Mouse (Mus musculus) left cerebral cortex, postnatal 4 days (tissue): Measurements from ENCODE around the gene Pdk4. TPM values are rescaled to one million over a fixed set of nuclear protein-coding genes. Genes with fewer than 3 reads are reported as not detected.

ENCODE experiments used
- DNase-seq: peaks from one replicate; pipeline ENCODE4 v3.0.0-alpha.2; 2022
- intact Hi-C: fragments of 180-260 bp; cut with DNase I; formaldehyde crosslinking; loops from one replicate; pipeline ENCODE4 v1.15.1; 2025
- total RNA-seq, 2 experiments: library from RNA; stranded (reverse); gene quantifications; 2 replicates each; pipeline ENCODE4 v1.2.3; 2021

Pdk4 gene
- 1 to 10 TPM; 4.4 to 6.6 TPM for total RNA-seq

- intact Hi-C loops, result no loop called here
- DNase-seq, result peak; percentile 66
Measured at GRCm38 (mm10) chr6:5495961-5496853, at the start of gene Pdk4. Pdk4 (minus strand) TSS chr6:5496309.

- intact Hi-C loops, result no loop called here
Measured at GRCm38 (mm10) chr6:5537855-5538365, 41.8 kb upstream of the Pdk4 start.

GRCm38 (mm10) chr6:5535754-5536153 lies 39.6 kb upstream of the Pdk4 start:
- no peak for DNase-seq
- intact Hi-C loops, result no loop called here

More at GRCm38 (mm10) chr6:5537855-5538365, 41.8 kb upstream of the Pdk4 start:
- DNase-seq, result no peak

- intact Hi-C loops, result no loop called here
Measured at GRCm38 (mm10) chr6:5517091-5517490, 21.0 kb upstream of the Pdk4 start.

GRCm38 (mm10) chr6:5509757-5510156 lies 13.6 kb upstream of the Pdk4 start:
- DNase-seq, result no peak
- intact Hi-C loops, result no loop called here

More at GRCm38 (mm10) chr6:5517091-5517490, 21.0 kb upstream of the Pdk4 start:
- DNase-seq, result no peak

GRCm38 (mm10) chr6:5509303-5509702 lies 13.2 kb upstream of the Pdk4 start:
- no peak for DNase-seq
- intact Hi-C loops, result no loop called here

GRCm38 (mm10) chr6:5507821-5508220 lies 11.7 kb upstream of the Pdk4 start:
- intact Hi-C loops, result no loop called here
- no peak for DNase-seq

GRCm38 (mm10) chr6:5506271-5506670 lies 10.2 kb upstream of the Pdk4 start:
- intact Hi-C loops, result no loop called here

GRCm38 (mm10) chr6:5502810-5503209 lies 6.7 kb upstream of the Pdk4 start:
- no peak for DNase-seq
- intact Hi-C loops, result no loop called here

More at GRCm38 (mm10) chr6:5506271-5506670, 10.2 kb upstream of the Pdk4 start:
- no peak for DNase-seq

GRCm38 (mm10) chr6:5501551-5501950 lies 5.4 kb upstream of the Pdk4 start:
- DNase-seq, result no peak
- intact Hi-C loops, result no loop called here

GRCm38 (mm10) chr6:5498740-5499139 lies 2.6 kb upstream of the Pdk4 start:
- no peak for DNase-seq
- intact Hi-C loops, result no loop called here

- DNase-seq, result no peak
- intact Hi-C loops, result no loop called here
Measured at GRCm38 (mm10) chr6:5496854-5497235, 736 bp upstream of the Pdk4 start.

- DNase-seq, result no peak
- intact Hi-C loops, result no loop called here
Measured at GRCm38 (mm10) chr6:5485028-5485427, 11.1 kb downstream of the Pdk4 start.

- intact Hi-C loops, result no loop called here
Measured at GRCm38 (mm10) chr6:5482270-5482783, 13.8 kb downstream of the Pdk4 start.

GRCm38 (mm10) chr6:5481066-5481465 lies 15.0 kb downstream of the Pdk4 start:
- no peak for DNase-seq
- intact Hi-C loops, result no loop called here

More at GRCm38 (mm10) chr6:5482270-5482783, 13.8 kb downstream of the Pdk4 start:
- DNase-seq, result no peak

- intact Hi-C loops, result no loop called here
- no peak for DNase-seq
Measured at GRCm38 (mm10) chr6:5474021-5474420, 22.1 kb downstream of the Pdk4 start.

GRCm38 (mm10) chr6:5472692-5473091 lies 23.4 kb downstream of the Pdk4 start:
- intact Hi-C loops, result no loop called here
- no peak for DNase-seq

- intact Hi-C loops, result no loop called here
- DNase-seq, result no peak
Measured at GRCm38 (mm10) chr6:5470480-5471318, 25.4 kb downstream of the Pdk4 start.

GRCm38 (mm10) chr6:5455836-5456235 lies 40.3 kb downstream of the Pdk4 start:
- intact Hi-C loops, result no loop called here
- no peak for DNase-seq

- no peak for DNase-seq
- intact Hi-C loops, result no loop called here
Measured at GRCm38 (mm10) chr6:5449878-5450277, 46.2 kb downstream of the Pdk4 start.

GRCm38 (mm10) chr6:5448396-5448795 lies 47.7 kb downstream of the Pdk4 start:
- intact Hi-C loops, result no loop called here

More at GRCm38 (mm10) chr6:5448396-5448795, 47.7 kb downstream of the Pdk4 start:
- no peak for DNase-seq
